Mouse (Mus musculus) granulocyte monocyte progenitor cell, adult 5-6 weeks (primary cell): ENCODE measurements around the gene Psma4. TPM values are rescaled to one million over a fixed set of nuclear protein-coding genes. Genes with fewer than 3 reads are reported as not detected.
"Not testable (repeated sequence)": the region's sequence is repeated elsewhere in the genome, so short reads cannot be mapped to it uniquely, and the experiment has no call there.

Source experiments
- ATAC-seq: replicated peaks from 2 replicates; pipeline ENCODE4 v1.8.0; 2016; ENCODE audit warnings: mild to moderate bottlenecking, moderate TSS enrichment, inconsistent platforms; ENCODE audit not compliant: poor library complexity, severe bottlenecking
- total RNA-seq, 2 experiments: library from RNA; stranded (forward) in 1 of 2; stranded (reverse) in 1 of 2; fragments of 200-712, 200-1000 nt in 1 of 2; fragments of >200 nt in 1 of 2; fragmentation: Nextera tagmentation in 1 of 2; gene quantifications; 2 replicates each; pipeline ENCODE4 v1.2.3; 2014 to 2017

The Psma4 gene
- total RNA-seq (2014; fragmentation: Nextera tagmentation) (265 and 329 TPM in 2 replicates), total RNA-seq (2017) (370 and 473 TPM in 2 replicates)

DNA sequence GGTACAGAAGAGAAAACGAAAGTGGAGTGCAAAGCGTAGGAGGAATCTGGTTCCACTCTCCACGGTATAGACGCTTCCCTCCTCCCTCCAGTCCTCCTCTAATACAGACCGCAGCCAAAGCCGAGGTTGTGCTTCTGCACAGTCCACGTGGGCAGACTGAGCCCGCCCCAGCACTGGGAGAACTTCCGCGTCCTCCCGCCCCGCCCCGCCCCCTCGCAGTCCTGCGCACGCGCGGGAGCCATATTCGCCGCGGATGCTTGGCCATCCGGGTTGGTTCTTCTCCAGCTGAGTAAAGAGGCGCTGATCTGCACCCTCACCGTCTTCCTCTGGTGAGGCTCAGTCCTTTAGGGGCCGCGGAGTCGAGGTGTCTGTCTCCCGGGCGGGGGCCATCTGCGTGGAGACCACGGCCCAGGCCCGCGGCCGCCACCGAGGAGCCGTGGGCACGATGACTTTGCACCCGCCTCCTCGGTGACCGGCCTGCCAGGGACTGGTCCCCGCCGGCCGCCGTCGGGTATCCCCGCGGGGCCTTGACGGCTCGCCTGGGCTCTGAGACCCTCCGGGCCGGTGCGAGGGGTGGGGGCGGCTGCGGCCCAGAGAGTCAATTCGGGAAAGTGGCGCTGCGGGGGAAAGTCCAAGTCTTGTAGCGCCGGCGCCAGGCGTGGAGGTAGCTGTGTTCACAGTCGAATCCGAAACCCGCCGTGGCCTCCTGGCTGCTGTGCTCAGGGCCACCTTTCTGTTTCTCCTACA is at the start of gene Psma4, which contains the start of gene AY074887:
Psma4 (plus strand) TSS at position 216 of the 747 bp plus-strand sequence.
AY074887 (minus strand) TSS at position 424 of the 747 bp plus-strand sequence.
- peak; percentile 99 for ATAC-seq

DNA sequence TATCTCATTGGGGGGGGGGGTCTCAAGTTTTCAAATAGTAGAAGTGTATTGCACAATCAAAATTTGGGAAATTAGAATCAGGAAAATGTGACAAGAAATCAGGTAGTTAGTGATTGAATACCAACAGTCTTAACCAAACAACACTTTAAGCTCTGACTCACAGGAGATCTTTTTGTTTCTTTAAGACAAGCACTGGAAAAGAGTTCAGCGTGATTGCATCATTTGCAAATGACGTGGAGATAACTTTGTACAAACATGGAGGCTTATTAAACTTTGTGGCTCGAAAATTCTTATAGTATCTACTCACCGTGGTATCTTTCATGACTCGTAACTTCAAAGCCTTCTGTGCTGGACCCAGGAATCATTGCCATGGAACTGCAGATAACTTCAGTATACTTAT is 41.1 kb upstream of the Psma4 start:
- no peak for ATAC-seq

DNA sequence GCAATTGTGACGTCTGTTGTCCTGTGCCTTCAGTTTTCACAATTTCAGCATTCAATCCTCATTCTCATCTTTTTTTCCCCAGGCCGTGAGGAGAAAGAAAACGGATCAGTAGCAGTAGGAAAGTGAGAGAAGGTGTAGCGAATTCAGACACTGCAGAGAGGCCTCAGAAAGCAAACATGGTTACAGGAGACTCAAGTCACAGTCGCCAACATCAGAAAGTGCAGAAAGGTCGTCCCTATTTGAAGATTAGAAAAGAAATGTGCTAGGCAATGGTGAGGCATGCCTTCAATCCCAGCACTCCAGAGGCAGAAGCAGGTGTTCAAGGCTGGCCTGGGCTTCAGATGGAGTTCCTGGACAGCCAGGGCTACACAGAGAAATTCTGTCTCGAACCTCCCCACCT is 35.0 kb upstream of the Psma4 start:
- ATAC-seq, result no peak

DNA sequence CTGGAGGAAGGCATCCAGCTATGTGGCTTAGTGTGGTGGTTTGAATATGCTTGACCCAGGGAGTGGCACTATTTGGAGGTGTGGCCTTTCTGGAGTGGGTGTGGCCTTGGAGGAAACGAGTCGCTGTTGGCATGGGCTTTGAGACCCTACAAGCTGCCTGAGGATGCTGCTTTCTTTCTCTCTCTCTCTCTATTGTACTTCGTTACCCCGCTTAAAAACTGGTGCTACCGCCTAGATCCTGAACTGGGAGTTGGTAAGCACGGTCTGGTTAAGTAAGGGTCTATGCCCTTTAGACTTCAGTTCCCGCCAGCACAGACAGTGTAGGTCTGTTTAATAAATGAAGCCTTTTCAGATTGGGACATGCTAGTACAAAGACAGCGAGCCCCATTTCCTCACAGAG is 34.2 kb upstream of the Psma4 start:
- ATAC-seq, result no peak

DNA sequence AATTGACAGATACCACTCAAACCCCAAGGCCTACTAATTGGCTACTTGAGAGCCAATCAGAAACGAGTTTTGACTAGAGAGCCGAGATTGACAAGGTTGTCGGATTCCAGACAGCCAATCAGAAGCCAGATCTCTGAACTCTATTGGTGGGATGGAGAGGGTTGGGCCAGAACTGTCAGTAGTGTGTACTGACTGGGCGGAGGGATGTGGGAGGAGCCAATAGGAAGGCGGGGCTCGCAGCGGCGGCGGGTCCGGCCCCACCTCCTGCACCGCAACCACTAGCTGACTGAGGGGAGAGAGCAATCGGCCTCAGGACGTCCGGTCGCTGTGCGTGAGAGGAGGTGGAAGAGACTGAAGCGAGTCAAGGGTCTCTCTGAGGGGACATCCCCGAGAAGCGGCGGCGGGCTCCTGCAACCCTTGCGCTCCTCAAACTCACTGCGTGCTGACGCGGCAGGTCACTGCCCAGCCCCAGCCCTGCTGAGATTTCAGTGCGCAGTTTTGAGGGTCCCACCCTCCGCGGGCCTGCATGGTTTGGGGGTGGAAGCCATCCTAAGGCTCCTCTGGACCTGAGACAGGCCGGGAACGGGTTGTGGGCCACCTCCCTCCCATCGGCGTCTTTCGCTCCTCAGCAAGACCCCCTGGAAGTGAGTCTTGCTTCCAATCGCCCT is 33.4 kb upstream of the Psma4 start, which contains the start of gene Hykk:
Hykk (plus strand) TSS at position 274 of the 668 bp plus-strand sequence.
- peak; percentile 99 for ATAC-seq

DNA sequence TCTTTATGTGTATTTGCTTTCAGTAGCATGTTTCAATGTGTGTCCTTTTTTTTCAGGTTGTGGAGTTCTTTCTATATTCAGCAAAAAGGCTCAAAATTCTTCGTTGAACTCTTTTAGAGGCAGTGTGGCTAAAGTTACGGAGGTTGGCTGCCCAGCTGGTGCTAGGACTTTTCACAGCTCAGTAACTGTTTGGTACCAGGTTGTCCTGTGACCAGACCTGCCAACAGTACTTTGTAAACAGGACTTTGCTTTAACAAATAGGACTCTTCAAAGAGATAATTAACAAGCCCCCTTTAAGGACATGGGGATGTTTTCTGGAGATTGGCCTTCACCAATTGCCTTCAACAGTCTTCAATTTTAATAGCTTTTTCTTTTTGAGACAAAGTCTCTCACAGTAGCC is 32.4 kb upstream of the Psma4 start:
- no peak for ATAC-seq

DNA sequence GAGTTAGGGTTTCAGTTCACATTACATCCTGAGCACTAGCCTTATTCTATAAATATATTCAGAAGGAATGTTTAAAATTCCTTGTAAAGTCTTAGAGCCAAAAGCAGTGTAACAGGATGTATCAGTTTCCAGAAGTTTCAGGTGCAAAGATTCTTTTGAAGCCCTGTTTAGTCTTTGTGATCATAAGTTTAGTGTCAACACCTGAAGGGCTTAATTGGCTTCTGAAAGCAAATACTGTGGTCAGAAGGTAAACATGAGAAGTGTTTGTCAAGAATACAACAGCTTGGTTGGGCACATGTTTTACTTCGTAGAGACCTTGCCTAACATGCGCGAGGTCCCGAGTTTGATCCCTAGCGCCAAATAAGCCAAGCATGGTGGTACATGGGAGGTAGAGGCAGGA is 31.8 kb upstream of the Psma4 start:
- ATAC-seq, result no peak

DNA sequence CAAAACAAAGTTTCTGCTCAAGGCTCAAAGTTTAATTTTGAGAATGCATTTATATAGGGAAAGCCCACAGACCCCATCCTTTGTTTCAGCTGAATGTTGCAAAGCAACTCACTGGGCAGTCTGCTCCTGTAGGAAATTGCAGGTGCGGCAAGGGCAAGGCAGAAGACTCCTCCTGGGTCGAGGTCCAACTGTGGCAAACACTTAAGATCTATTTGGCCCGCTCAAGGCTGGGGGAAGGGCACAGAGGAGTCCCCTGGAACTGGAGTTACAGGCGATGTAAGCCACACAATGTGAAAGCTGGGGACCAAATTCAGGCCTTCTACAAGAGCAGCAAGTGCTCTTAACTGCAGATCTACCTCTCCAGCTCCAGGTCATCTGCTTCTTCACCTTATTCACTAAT is 30.6 kb upstream of the Psma4 start:
- no peak for ATAC-seq

DNA sequence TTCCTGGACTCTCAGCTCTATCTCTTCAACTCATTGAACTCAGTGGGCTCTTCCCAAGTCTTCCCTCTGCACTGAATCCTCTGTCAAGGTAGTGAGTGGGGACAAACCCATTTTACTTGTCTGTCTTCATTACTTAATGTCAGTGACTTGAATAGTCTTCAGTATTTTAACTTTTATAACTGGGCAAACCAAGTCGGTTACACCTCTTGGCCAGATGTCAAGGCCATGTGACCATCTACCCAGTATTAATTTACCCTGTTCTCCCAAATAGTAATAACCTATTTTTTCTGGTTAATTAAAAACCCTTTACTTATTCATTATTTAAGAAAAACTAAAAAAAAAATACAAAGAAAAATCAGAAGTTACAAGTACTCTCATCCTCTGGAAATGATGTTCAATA is 19.8 kb upstream of the Psma4 start:
- ATAC-seq, result no peak

DNA sequence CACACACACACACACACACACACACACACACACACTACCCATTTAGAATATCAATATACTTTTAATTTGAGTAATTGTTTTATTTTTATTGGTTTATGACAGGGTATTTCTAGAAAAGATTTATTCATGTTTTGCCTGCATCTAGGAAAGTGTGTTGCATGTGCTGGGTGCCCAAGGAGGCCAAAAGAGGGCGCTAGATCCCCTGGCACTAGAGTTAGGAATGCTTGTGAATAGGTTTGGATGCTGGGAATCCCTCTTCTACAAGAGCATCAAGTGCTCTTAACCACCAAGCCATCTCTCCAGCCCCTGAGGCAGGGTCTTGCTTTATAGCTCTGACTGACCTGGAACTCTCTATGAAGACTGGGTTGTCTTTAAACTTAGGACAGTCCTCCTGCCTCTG is 18.8 kb upstream of the Psma4 start:
- ATAC-seq, result no peak

DNA sequence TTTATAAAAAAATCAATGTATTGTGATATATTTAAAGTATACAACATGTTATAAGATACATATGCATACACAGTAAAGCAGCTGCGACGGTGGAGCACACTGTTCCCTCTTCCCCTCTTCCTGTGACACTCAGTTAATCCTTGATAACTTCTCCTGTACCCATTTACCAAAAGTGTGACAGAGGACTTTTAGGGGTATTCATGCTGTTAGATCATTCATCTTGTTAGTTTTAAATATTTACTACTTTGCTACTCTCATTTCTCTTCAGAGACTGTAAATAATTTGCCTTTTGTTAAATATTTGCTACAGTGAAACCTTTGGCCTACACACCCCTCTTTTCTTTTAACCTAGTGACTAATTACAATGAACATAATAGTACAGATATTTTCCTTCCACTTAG is 18.2 kb upstream of the Psma4 start:
- no peak for ATAC-seq

DNA sequence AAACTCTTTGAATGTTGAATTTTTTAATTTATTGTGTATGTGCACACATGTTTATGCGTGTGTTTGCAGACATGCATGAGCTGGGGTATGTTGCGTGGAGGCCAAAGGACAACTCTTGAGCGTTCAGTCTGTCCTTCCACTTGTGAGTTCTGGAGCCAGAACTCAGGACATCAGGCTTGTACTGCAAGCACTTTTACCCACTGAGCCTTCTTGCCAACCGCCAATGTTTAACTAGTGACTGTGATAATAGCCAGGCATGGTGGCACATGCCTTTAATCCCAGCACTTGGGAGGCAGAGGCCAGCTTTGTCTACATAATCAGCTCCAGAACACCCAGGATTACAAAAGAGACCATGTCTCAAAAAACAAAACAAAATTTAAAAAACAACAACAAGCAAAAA is 8.5 kb upstream of the Psma4 start:
- ATAC-seq, result no peak

DNA sequence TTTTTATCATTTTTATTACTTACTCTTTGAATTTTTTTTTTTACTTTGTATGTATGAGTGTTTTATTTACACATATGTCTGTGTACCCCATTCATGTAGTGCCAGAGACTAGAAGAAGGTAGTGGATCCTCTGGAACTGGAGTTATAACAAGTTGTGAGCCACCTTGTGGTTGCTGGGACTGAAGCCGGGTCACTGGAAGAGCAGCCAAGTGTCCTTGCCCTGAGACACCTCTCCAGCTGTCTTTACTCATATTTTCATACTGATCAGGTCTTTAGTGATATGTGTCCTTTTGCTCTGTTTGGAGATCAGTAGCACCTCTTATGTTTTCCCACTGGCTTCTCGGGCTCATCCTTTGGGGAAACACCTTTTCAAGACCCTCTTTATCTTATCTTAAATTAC is 6.1 kb upstream of the Psma4 start:
- no peak for ATAC-seq

DNA sequence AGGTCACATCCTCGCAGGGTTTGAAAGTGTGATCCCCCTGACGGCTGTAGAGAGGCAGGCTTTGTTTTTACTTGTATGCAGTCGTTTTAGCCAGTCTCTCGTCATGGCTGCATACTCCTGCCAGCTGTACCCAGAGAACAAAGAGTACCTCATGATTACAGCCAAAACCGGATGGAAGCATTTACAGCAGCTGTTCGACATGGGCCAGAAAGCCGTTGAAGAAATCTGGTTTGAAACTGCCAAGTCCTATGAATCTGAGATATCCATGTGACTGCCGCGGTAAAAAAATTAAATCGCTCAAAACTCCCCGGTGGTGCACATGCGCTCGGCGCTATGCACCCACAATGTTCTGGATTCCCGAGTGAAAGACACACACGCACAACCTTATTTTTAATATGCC is 4.3 kb upstream of the Psma4 start:
- no peak for ATAC-seq

DNA sequence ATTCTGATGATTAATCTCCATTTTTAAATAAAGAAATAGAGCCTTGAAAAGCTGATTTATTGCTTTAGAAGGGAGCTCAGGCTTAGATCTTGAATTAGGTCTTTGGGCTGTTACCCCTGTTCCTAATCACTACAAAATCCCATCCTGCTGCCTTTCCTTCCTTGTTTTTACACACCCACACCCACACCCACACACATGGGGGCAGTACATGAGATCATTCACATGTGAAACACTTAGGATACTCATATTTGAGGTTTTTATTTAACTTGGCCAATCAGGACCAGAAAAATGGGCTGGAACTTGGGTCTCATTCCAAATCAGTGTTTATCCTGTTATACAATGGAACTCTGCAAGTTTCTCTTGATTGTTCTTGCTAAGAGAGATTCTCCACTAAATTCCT is 1.1 kb upstream of the Psma4 start:
- no peak for ATAC-seq

DNA sequence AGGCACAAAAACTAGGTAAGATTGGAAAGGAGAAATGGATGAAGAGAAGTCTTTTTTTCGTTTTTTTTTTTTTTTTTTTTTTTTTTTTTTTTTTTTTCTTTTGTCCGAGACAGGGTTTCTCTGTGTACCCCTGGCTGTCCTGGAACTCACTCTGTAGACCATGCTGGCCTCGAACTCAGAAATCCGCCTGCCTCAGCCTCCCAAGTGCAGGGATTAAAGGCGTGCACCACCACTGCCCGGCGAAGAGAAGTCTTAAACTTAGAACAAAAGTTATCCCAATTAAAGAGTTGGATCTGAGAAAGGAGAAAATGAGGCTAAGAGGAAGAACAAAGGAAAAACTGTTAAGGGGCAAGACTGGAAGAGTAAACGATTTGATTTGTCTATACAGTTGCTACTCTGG is 428 bp upstream of the Psma4 start:
- not testable (repeated sequence) for ATAC-seq

DNA sequence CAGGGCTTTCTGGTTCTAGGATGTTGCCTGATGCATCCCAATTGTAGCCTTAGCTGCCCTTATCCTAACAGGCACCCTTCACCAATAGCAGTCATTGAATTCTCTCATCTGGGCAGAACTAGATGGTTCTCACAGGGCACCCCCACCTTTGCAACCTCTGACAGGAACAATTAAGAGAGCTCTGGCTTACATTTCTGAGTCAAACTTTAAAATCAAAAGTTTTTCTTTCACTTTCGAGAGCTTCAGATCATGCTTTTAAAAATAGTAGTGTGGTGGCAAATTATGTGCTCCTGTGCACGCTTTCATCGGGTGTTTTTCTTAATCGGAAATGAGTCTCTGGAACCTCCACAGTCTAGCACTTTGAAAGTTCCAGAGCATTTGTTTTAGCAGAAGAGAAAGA is 10.5 kb downstream of the Psma4 start:
- ATAC-seq, result no peak

DNA sequence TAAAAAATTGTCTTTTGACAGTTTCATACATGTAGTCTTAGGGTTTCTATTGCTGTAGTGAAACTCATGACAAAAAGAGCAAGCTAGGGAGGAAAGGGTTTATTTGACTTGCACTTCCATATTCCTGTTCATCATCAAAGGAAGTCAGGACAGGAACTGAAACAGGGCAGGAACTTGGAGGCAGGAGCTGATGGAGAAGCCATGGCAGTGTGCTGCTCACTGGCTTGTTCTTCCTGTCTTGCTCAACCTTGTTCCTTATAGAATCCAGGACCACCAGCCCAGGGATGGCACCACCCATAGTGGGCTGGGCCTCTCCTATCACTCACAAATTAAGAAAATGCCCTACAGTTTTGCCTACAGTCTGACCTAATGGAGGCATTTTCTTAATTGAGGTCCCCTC is 13.1 kb downstream of the Psma4 start:
- ATAC-seq, result peak; percentile 71

DNA sequence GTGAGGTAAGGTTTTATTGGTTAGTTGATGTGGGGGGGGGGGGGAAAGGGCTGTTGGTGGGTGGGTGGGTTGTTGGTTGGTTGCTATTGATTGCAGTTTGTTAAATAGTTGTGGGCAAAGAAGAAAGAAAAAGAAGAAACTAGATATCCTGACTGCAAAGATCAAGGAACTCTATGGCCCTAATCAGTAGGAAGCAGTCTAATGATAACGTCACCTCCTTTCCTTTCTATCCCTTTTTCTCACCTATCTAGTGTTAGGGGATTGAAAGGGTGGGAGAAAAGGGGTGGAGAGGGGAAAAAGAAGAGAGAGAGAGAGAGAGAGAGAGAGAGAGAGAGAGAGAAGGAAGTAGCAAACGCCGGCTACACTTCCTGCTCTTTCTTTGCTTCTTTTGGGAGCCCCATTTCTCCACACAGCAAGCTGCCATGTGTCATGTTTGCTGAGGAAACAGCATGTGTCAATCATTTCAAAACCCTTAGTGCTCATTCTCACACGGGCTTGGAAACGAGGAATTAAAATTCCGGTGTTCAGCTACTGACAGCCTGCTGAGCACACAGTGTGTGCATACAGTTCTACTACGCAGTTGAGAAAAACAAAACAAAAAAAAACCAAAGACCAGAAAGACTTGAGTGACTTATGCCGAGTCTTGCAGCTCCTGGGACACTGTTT is 19.5 kb downstream of the Psma4 start:
- ATAC-seq, result no peak; the same call in 1 of the 2 replicates

DNA sequence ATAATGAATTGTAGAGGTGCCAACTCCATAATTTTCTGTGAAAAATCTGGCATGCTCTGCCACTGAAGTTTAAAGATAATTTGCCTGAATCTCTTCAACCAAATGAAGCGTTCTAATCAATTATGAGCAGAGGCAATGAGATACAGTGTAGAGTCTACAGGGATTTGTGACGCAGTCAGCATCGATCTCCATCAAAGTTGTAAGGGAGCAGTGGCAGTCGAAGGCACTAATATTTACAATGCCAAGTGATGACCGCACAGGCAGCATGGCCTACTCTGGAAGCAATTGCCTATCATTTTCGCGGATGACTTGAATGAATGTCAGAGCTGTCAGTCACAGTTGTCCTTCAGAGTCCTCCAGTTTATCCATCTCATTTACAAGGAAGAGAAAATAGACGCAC is 30.1 kb downstream of the Psma4 start, which contains the start of gene Chrna5:
Chrna5 (plus strand) TSS at position 207 of the 400 bp plus-strand sequence.
- ATAC-seq, result no peak
